Mouse (Mus musculus) brain, embryonic 14.5 days (tissue): ENCODE results near the gene Pparg. TPM values are rescaled to one million over a fixed set of nuclear protein-coding genes. Genes with fewer than 3 reads are reported as not detected.

ENCODE experiments used
- DNase-seq: peaks from one replicate; pipeline ENCODE4 v3.0.0-alpha.2; 2011; ENCODE audit warnings: low read depth
- CTCF ChIP-seq: fragments of 200-500 bp; IDR thresholded peaks from 2 replicates; pipeline ENCODE4 v1.5.1; 2012; ENCODE audit warnings: inconsistent platforms, mild to moderate bottlenecking, moderate library complexity, borderline replicate concordance; ENCODE audit not compliant: insufficient read depth, insufficient read length; ENCODE audit errors: extremely low read depth
- POLR2A ChIP-seq: fragments of 200-500 bp; IDR thresholded peaks from 2 replicates; pipeline ENCODE4 v1.6.1; 2012; ENCODE audit warnings: mild to moderate bottlenecking, inconsistent platforms, borderline replicate concordance; ENCODE audit not compliant: poor library complexity, insufficient read depth, insufficient read length, severe bottlenecking; ENCODE audit errors: extremely low read depth
- polyA plus RNA-seq: library from polyadenylated mRNA; depleted of rRNA; stranded (reverse); fragments of >200 nt; gene quantifications from 2 replicates; pipeline ENCODE4 v1.2.3, GENCODE M21; 2012

The Pparg gene
- polyA plus RNA-seq, 1 experiment, result 0.40 TPM

DNA sequence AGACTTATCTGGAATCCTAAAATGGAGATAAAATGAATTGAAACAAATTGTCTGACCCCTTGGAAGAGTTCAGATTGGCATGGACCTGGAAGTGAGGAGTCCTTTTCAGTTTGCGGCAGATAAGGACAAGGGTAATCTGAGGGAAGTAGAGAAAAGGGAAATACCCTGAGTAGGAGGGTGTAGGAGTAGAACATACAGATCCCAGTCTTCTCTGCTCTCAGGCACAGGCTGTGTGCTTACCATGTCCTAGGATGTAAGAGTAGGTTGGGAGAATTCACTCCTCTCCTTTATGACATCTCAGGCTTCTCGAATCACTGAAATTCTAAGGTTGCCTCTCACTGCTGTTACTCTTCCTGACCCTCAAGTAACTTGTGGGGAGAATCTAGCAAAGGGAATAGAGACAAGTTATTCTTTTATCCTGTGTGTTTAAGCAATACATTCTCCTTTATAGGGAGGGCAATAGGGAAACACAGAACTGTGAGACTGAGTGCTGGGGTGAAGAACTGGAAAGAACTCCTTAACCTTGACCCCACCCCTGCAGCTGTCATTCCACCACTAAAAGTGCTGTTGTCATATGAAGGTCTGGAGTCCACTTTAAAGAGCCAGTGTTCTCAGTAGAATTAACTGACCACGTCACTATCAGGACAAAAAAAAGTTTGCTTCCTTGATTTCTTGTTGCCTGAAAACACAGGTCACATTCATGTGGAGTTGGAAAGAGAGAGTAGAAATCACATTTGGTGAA is 6.3 kb downstream of the Pparg start:
- TF ChIP-seq POLR2A, result no peak
- no peak for TF ChIP-seq CTCF
- DNase-seq, result no peak

DNA sequence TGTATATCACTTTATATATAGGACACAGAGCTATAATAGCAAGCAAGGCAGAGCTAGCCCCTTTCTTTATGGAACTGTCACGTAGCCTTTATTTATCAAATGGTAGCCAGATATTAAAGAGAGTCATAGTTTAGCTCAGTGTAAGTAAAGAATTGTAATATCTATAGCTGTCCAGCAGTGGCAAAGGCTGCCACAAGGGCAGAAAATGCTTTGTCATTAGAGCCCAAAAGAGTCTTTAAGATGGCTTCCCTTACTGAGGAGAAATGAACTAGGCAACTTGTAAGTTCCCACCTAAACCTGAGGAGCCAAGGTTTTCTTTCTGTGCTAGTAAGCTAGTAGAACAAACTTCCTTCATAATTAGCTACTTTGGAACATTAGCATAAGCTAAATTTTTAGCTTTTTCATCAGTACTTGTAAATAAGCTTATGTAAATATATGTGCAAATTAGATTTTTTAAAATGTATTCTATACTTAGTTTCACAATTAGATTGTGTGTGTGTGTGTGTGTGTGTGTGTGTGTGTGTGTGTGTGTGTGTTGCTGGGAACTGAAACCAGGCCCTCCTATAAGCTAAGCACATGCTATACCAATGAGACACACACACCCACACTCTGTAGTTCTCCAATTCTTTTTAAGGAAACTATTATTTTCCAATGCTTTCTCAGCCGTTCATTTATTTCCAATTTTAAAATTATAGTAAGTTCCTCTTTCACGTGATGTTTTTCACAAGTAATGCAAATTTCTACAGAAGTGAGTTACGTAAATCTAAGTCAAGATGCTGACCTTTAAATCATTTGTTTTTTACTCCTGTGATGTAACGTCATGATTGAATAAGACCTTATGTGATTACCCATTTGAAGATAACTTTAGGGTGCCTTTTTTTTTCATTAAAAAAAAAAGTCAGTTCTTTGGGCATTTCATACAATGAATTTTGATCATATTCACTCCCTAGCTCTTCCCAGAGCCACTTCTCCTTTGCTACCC is 14.4 kb downstream of the Pparg start:
- DNase-seq, result no peak
- TF ChIP-seq CTCF (no peak), POLR2A (no peak)

DNA sequence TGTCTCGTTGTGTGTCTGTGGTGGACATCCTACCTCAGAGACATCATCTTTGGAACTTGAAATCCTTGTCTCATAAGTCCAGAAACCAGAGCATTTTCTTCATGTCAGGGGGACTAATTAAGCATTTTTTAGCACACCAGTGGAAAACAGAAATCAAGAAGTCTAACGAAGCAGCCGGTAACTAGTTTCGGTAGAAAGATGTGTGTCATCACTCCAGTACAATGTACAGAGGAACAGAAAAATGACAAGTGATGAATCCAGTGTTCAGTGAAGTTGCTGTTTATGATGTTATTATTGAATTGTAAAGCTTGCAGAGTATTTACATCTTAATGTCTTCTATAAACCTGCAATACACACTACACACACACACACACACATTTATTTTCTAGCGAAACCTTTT is 19.8 kb downstream of the Pparg start:
- TF ChIP-seq POLR2A, result no peak
- no peak for TF ChIP-seq CTCF
- no peak for DNase-seq

DNA sequence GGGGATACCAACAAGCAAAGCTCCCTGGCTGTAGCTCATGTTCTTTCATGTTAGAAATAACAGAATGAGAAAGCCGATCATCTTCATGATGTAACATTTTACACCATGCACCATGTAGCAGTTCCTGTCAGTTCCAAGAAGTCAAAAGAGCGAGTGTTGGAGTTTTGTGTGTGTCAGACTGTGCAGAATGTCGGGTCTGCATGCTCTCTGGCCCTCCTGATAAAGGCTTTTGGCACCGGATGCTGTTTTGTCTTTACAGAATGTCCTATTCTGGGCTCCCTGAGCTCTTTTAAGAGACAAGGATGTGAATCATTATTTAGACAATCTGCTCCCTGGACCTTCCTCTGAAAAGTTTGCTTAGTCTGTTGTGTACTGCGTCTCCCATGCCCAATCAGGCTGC is 22.0 kb downstream of the Pparg start:
- DNase-seq, result no peak

DNA sequence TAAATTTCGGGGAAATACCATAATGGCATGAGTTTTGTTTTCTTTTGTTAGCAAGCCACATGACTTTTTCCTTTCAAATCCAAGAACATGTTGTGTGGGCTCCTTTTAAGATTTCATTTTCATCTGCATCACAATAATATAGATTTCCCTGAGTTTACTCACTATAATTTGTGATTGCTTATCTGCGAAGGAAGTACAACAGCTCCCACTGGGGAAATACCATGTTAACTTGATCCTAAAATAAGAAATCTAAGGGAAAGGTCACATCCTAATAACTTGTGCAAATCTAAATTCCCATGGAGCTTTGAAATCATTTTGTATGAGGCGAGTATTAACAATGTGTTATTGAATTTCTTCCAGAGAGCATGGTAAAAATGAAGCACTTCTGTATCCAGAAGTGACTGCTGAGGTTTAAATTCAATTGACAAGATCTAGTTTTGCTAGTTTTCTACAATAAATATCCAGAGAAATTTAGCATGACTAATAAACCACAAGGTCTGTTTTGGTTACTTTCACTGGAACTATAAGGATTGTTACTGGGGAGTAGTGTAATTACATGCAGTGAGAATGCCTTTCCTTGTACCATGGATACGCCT is 29.3 kb downstream of the Pparg start:
- no peak for DNase-seq
- TF ChIP-seq POLR2A (no peak), CTCF (no peak)

More for the DNA sequence above, 22.0 kb downstream of the Pparg start:
- TF ChIP-seq CTCF (no peak), POLR2A (no peak)

DNA sequence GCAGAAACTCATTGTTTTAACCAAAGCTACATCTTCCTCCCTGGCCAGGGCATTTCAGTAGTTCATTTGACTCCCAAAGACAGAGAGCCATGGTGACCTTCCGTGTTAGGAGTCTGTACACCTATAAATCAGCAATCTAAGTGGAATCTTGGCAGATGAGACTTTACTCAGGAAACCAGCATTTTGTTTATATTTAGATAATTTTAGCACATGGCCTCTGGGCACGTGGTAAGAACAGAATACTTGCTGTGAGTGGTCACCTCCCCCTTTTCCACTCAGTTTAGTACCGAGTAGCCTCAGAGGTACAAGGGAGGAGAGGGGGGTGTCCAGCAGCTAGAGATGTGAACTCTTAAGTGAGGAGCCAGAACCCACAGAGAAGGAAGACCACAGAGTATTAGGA is 36.2 kb downstream of the Pparg start:
- no peak for DNase-seq
- TF ChIP-seq POLR2A (no peak), CTCF (no peak)

DNA sequence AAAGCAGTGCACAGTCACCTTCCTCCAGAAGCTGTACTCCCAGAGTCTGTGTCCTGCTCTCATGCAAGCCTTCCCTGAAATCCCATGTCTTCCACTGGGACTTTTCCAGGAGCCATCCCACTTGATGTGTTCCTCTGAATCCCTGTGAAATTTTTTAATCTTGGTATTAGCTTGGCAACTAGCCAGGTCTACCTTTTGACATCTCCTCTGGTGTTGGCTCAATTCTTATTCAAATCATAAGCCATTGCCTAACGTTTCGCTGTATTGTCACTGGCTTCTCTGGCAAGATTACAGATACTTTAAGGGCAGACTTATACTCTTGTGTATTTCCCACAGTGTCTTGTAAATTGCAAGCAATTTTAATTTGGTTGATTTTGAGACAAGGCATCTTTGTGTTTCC is 43.6 kb downstream of the Pparg start:
- no peak for DNase-seq
- TF ChIP-seq CTCF, result no peak
- no peak for TF ChIP-seq POLR2A

DNA sequence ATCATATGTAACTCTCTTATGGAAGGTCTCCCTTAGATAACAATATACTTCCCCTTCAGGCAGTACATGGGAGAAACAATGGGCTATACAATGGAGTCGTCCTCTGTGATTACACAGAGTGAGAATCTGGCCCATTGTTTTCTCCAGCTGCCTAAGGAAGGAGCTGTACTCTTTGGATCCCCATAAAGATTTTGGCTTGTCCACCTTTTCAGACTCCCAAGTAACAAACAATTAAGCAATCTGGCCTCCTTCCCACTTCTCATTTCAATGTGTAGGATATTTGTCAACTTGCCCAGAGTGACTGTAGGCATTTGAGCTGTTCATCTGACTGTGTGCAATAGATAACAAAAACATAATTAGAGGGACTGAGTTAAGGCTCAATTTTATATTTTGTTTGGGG is 50.7 kb downstream of the Pparg start:
- peak; percentile 70 for DNase-seq
- no peak for TF ChIP-seq CTCF
- no peak for TF ChIP-seq POLR2A

DNA sequence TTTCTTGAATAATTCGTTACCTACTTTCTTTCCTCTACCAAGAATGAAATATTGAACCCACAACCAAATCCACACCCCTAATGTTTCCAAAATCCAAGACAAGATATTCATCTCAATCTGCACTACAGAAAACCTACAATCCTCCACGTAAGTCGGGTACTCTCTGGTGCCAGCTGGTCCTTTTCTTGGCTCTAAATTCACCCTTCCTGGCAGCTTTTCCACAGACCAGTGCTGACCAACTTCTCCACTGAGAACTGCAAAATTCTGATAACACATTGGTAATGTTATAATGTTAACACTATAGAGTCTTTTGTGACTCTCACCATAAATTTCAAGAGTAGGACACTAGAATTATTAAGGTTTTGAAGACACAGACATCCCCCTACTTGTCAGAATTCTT is 57.4 kb downstream of the Pparg start:
- no peak for DNase-seq
- TF ChIP-seq CTCF, result no peak
- no peak for TF ChIP-seq POLR2A

DNA sequence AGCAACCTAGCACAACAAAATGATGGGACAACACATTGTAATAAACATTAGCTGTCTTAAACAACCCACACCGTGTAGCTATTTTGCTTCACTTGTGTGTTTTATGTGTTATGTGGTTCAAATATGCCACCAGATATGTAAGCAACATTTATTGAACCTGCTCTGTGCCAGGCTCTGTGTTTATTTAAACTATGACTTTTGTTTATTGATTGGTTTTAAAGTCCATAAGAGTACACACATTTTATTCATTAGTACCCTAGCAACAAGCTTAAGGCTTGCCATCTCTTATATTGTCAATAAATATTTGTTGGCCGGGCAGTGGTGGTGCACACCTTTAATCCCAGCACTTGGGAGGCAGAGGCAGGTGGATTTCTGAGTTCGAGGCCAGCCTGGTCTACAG is 58.2 kb downstream of the Pparg start:
- DNase-seq, result no peak
- no peak for TF ChIP-seq CTCF
- no peak for TF ChIP-seq POLR2A

DNA sequence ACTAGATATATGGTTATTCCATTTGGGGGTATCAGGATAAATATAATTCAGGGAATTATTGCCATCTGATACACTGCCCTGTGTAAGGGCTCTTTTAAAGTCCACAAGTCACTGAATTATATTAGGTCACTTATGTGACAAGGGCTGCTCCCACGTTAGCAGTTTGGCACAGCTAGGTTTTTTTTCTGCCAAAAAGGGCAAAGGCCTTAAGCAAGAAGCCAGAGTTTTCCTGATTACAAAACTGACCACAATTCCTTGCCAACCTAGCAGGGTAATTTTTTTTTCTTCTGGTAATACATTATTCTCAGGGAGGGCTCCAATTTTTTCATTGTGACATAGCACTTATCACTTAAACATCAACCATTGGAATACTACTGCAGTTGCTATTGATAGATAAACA is 60.2 kb downstream of the Pparg start:
- TF ChIP-seq POLR2A (no peak), CTCF (no peak)
- DNase-seq, result no peak

DNA sequence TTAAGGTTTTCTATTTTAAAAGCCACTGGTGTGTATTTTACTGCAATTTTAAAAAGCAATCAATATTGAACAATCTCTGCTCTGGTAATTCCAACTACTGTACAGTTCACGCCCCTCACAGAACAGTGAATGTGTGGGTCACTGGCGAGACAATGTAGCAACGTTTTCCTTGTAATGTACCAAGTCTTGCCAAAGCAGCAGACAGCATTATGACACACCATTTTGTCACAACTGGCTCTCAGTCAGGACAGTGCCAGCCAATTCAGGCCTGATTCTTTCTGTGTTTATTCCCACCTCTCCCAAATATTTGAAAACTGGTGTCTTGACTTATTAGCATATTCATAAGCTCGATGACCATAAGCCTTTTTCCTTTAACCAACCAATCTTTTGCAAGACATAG is 60.9 kb downstream of the Pparg start:
- DNase-seq, result no peak
- TF ChIP-seq CTCF (no peak), POLR2A (no peak)

DNA sequence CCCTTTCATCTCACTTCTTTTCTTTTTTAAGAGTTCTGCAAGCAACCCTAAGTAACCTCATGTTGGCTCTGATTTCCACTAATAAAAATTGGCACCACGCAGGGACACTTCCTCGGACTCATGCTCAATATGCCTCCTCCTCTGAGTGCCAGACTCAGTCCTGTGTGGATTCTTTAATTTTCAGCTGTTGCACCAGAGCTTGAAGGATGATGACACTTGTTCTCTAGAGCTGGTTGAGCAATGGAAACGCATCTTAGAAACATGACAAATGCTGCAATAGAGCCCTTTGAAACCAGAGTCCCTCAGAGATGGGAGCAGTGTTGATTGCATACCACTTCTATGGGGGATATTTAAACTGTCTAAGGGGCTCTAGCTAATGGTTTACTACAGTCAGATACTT is 63.7 kb downstream of the Pparg start:
- no peak for TF ChIP-seq CTCF
- no peak for TF ChIP-seq POLR2A

More for the DNA sequence above, 63.7 kb downstream of the Pparg start:
- DNase-seq, result no peak
